Mouse (Mus musculus) cerebellum, postnatal 25 days (tissue): ENCODE measurements around the gene Dync1li2.

Source experiments
- DNase-seq, 2 experiments: peaks; one replicate each; pipeline ENCODE4 v3.0.0; 2021; ENCODE audit warnings: mixed read lengths in 2 of 2

Gene Dync1li2

DNA sequence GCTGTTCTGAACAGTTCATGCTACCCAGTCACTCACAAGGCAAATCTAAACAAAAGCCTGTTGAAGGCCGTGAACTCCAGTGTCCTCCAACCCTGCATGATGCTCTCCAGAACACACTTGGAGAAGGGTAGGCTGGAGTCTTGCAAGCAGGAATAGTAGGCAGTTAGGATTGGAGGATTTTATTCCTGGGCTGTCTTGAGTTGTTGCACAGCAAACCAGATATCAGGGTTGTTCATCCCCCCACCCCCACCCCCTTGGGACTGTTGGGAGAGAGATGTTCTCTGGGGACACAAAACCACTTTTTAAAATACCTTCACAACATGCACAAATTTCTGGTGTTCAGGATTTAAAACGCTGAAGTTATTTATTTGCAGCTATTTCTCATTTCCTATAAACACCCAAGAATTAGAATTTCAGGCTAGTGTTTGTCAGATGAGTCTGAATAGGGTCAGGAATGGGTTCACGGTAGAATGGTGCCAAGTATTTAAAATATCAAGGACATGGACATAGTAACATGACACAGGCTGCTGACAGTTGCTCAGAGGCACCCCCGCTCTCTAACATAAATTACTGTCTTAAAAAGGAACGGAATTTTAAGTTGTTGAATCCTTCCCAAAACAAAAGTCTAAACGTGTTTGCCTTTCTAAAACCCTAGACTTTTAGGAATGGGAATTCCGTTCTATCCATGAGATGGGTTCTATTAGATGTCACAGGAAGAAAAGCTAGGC is 29.9 kb downstream of the Dync1li2 start:
- DNase-seq = no peak

GRCm38 (mm10) chr8:104411972-104412371 is 30.9 kb downstream of the Dync1li2 start:
- no peak for DNase-seq

DNA sequence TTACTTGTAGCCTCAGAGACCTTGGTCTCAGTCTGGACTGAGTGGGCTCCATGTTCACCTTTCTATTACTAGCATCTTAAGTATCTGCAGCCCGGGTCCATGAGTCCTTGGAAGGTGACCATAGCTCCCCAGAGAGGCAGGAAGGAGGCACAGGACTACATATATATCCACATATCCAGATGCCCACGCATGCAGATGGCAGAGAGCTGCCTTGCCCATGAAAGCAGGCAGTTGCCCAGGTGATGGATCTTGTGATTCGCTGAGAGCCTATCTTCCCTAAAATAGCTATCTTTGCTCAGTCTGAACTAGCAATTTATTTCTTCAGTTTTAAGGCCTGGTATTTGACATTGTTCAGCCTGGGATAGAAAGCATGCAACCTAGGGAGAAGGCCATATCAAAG is 31.4 kb downstream of the Dync1li2 start:
- DNase-seq = no peak

DNA sequence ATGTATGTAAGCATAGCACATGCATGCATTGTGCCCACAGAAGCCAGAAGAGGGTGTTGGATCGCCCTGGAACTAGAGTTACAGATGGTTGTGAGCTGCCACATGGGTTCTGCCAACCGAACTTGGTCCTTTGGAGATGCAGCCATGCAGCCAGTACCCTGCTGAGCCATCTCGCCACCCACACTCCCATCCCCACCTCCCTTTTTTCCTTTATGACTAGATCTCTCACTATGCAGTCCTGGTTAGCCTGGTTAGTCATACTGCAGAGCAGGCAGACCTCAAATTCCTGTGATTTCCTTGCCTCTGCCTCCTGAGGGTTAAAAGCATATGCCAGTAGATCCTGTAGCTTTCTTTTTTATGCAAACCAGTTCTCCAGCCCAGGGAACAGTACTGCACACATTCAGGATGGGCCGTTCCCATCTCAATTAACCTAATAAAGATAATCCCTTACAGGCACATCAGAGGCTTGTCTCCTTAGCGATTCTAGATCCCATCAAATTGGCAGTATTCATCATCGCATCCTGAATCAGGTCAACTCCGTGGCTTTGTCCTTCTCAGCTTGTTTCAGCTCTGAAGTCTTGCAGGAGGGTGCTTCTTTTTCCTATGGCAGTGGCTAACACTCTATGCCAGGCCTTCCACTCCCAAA is 32.1 kb downstream of the Dync1li2 start:
- no peak for DNase-seq

DNA sequence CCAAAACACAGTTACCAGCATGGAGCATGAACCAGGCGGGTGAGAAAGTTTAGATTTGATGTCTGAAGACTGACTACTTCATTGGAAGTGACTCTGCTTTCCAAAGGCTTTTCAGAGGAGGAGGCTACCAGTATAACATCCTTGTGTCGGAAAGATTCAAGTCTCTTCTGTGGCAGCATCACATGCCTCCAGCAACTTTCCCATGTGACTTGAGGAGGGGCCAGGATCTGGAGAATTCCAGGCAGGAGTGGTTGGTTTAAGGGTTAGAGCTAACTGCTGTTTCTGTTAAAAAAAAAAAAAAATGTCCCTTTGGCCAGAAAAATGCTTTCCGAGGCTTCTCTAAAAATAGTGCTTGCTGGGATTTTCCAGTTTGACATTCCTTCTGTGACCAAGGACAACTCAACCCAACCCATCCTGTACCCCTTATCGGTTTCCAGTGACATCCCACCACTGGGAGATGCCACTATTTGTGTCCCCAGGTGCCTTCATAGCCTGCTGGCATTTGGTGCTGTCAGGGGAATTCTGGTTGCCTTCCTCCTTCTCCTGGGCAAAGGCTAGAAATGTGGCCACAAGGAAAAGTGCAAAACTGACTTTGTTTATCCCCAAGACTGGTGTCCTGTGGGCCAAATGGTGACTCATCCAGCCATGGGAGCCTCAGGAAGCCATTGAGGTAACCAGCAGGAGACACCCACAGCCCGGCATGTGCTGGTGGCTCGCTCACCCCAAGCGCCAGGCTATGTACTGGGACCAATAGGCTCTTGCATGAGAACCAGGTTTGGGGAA is 34.3 kb downstream of the Dync1li2 start:
- no peak for DNase-seq

- DNase-seq = no peak
Measured at GRCm38 (mm10) chr8:104406340-104407128, 36.3 kb downstream of the Dync1li2 start.

DNA sequence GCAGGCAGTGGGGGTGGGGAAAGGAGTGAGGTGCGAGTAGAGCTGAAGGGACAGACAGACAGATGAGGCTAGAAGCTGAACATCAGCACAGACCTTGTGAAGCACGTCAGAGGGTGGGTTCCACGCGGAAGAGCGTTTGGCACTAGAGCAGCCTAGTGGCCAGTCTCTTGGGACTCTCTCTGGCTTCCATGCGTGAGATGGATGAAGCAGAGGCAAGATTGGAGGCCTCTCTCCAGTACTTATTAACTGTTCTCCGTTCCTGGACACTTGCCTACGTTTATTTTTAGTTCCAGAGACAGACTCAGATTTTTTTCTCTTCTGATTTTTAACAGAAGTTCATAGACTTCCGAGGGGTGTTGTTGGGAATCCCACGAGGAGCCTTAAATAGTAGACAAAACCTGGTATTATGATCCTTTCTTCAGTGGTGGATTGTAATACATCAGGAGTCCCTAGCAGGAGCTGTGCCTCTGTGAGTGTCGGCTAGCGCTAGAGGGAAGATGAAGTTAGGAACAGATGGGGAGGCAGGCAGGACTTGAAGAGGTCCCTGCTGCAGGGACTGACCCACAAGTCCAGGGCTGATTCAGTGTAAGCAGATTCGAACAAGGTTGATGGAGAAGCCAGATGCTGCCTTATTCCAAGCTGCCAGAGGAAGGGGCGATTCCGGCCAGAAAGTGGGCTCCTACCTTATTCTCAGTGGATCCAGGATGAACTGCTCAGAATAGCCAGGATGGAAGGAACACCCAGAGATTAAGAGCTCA is 37.2 kb downstream of the Dync1li2 start:
- DNase-seq = no peak

DNA sequence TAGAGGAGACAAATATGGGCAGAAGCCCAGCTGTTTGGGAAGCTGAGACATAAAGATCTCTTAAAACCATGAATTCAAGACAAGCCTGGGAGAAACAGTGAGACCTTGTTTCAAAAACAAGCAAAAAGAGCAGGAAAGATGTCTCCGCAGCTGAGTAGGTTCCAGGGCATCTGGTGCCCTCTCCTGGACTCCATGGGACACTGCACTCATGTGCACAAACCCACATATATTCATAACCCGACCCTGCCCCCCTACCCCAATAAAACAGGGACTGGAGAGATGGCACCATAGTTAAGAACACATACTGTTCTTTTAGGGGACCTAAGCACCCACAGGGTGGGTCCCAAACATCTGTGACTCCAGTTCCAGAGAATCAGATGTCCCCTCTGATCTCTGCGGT is 39.3 kb downstream of the Dync1li2 start:
- no peak for DNase-seq

DNA sequence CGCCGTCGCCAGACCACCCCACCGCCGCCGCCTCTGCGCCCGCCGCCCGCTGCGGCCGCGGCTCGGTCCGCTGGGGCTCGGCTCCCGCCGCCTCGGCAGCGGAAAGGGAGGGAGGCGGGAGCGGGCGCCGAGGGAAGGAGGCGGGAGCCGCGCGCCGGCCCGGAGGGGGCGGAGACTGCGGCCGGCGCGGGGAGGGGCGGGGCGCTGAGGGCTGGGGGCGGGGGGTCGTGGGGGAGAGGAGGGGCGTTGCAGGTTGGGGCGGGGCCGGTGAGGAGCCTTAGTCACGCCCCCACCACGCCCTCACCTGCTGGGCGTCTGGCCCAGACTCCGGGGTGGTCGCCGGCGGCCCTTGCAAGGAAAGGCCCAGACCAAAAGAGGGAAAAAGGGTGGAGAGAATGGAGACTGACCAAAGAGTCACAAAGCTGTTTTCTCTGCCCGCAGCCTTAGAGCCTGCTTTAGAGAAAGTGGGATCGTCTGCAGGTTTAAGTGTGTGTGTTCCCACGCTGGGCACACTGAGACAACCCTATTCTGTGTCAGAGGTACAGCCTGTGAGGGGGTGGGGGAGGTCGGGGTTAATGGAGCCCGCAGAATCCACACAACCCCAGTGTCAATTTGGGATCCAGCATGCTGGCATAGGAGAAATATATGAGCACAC is 47.0 kb downstream of the Dync1li2 start, which contains the start of gene Cmtm4:
Gene Cmtm4, minus strand, starts transcription at position 105 of the 655 bp plus-strand sequence.
- peak in 1 of 2 experiments; percentile 86 for DNase-seq

GRCm38 (mm10) chr8:104394801-104395702 is 47.8 kb downstream of the Dync1li2 start:
- DNase-seq = peak; percentile 76

DNA sequence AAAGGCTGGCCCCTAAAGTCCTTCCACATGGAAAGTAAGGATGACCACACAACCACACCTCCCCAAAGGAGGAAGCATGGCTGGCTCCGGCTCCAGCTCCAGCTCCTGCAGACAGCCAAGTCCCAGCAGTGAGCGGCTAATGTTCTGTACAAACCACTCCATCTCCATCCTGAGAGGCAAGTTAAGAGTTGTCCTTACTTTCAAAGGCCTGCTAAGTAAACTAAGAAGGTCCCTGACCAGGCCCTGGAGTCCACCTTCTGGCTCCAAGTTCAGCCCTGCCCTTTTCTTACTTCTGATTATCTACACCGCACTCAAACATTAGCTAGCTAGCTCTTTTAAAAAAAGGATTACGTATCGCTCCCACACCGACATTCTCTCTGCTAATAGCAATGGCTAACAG is 49.1 kb downstream of the Dync1li2 start:
- DNase-seq = no peak

DNA sequence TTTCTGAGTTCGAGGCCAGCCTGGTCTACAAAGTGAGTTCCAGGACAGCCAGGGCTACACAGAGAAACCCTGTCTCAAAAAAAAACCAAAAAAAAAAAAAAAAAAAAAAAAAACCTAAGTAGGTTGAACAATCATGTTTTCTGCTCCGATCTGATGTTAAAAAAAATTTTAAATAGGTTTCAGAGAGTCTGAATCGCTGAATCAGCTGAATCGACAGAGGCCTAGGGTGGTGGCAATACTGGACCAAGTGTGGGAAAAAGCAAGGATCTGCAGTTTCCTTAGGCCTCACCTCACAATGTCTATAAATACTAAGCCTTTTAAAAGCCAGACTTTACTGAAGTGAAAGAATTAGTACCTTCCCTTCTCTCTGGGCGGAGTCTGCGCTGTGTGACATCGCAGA is 49.7 kb downstream of the Dync1li2 start:
- DNase-seq = no peak

DNA sequence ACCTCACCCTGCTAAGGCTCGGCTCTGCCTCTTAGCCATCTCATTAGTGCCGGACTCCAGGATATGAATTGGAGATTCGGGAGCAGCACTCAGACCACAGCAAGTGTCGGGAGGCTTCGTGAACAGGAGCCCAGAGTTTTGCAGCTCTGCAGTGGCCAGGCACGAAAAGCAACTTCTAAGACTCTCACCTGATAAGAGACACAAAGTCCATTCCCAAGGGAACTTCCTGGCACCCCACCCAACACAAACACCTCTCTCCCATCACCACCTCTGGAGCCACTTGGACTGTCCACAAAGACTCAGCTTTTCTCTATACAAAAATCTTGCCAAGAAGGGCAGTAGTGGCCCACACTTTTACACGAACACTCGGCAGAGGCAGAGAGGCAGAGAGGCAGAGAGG is 52.6 kb downstream of the Dync1li2 start:
- no peak for DNase-seq

- DNase-seq = peak; percentile 44 to 71
Measured at GRCm38 (mm10) chr8:104387980-104388379, 54.9 kb downstream of the Dync1li2 start.

DNA sequence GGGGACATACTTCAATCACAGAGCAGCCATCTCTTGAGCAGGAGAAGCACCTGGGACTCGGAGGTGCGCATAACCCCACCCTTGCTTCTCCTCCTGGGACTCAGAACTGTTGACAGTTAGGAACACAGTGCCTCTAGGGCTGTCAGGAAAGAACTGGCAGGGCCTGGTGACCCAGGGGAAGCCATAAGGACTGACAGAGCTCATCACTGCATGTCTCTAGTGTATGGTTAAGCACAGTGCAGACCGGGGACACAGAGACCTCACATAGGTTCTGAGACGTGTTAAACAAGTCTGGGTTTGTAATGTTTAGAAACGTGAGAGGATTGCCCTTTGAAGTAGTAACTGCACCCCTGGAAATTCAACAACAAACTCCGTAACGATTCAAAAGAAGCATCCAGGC is 55.3 kb downstream of the Dync1li2 start:
- no peak for DNase-seq

- DNase-seq = no peak
Measured at GRCm38 (mm10) chr8:104386693-104387092, 56.2 kb downstream of the Dync1li2 start.

GRCm38 (mm10) chr8:104383977-104384376 is 58.9 kb downstream of the Dync1li2 start:
- DNase-seq = no peak

DNA sequence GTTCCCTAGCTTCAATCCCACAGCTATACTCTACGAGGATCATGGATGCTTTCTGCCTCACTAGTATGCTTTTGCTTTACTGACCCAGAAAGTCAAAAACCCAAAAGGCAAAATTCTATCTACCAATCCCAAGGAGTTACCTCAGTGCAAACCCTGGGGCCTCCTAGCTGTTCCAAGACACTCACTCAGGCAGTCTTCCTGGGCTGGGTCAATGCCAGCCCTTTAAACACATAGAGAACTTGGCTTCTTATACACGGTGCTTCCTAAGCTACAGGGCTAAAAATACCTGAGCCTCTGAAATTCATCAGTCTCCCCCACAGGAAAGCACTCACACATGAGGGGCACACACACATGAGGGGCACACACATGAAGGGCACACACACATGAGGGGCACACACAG is 59.6 kb downstream of the Dync1li2 start:
- DNase-seq = peak in 1 of 2 experiments; percentile 49

DNA sequence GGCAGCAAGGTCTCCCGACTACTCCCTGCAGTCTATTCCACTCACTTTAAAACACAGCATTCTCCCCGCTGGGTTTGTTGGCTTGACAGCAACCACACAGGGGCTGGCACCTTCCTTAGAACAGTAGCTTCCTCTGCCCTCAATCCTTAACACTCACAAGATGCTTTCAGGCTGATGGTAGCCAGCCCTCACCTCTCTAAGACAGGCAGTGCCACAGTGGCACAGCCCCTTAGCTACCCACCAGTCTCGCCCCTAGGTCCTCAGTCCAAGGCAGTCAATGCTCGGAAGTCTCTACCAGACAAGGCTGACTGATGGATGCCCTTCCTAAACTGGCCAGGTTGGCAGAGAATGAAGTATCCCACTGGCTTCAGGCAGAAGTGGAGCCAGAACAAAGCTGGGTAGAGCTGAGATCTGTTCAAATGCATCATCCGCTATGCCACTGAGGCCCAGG is 61.9 kb downstream of the Dync1li2 start:
- DNase-seq = peak; percentile 63 to 69

GRCm38 (mm10) chr8:104380269-104380668 is 62.6 kb downstream of the Dync1li2 start:
- DNase-seq = no peak
